Mouse (Mus musculus) lung, postnatal 0 days (tissue): Measurements from ENCODE around the gene Fah.

Experiments used
- CTCF ChIP-seq: IDR thresholded peaks from 2 replicates; pipeline ENCODE4 v1.5.1; 2016; ENCODE audit warnings: antibody characterized with exemption, mild to moderate bottlenecking
- EP300 ChIP-seq: IDR thresholded peaks from 2 replicates; pipeline ENCODE4 v1.6.1; 2016; ENCODE audit warnings: antibody characterized with exemption, mild to moderate bottlenecking, control low read depth

DNA sequence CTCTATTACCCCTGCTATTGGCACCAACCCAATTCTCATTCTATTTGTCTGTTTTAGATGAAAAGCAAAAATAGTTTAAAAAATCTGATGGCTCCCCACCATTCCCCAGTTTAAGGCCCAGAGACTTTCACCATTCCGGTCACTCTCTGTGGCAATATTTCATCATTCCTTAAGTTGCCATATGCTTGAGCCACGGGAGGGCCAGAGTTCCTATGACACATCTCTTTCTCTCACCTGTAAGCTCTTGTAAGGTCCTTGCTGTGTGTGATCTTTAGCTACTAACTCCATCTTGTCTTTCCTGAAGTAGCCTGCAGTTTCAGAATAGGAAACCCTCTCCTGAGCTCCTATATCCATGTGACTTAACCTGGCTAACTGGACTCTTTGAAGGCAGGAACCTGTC, 12.4 kb upstream of the Fah start:
- TF ChIP-seq CTCF (no peak), EP300 (no peak)
